Mouse (Mus musculus) CH12F3 (cell line): ENCODE measurements around the gene Aqp5.

Experiments
- in situ Hi-C: fragments of 300-500 bp; cut with MboI; formaldehyde crosslinking; loops from 2 replicates; pipeline ENCODE4 v1.14.3; 2020; ENCODE audit warnings: low sequenced_read_pairs

Aqp5 gene

DNA sequence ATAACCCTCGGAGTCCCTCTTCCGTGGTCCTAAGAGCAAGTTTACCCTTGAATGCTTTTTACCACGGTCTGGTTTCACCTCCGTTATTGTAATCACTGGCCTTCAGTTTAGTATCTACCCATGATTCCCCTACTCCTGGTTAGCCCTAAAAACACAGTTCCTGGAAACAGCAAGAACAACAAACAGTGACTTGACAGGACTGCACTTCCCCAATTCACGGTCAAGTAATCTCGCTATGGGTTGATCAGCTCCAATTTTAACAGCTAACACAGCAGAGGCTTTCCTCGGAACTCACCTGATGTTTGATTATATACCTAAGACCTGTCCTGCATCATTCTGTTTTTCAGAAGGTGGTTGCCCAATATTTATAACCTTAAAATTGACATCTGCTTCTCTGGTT lies 44.1 kb downstream of the Aqp5 start:
- in situ Hi-C loops, result no loop called here

GRCm38 (mm10) chr15:99637405-99638123 lies 47.0 kb downstream of the Aqp5 start:
- in situ Hi-C loops, result no loop called here

GRCm38 (mm10) chr15:99638124-99638485 lies 47.5 kb downstream of the Aqp5 start:
- in situ Hi-C loops, result no loop called here

GRCm38 (mm10) chr15:99642622-99643021 lies 52.0 kb downstream of the Aqp5 start:
- in situ Hi-C loops, result no loop called here

DNA sequence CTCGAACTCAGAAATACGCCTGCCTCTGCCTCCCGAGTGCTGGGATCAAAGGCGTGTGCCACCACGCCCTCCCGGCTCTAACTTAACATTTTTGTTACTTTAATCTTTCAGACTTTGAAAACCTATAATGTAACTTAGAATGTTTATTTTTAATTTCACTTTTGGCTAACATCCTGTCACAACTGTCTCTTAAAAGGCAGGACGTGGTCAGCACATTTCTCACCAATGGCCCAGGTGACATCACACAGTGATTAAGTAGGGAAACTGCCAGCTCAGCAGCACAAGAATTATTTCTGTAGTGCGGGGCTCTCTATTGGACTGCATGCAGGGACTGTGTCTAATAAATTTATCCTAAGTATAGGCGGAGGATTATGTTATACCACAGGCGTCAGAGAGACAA lies 53.2 kb downstream of the Aqp5 start:
- in situ Hi-C loops, result no loop called here
